Mouse (Mus musculus) layer of hippocampus, postnatal 25 days (tissue): Measurements from ENCODE around the gene Alk. TPM values are rescaled to one million over a fixed set of nuclear protein-coding genes. Genes with fewer than 3 reads are reported as not detected.
"Not testable (repeated sequence)": the region's sequence is repeated elsewhere in the genome, so short reads cannot be mapped to it uniquely, and the experiment has no call there.

Experiments used
- DNase-seq, 2 experiments: peaks; one replicate each; pipeline ENCODE4 v3.0.0; 2022; ENCODE audit warnings: mixed read lengths in 2 of 2, low spot score in 1 of 2; ENCODE audit errors: extremely low spot score in 1 of 2
- total RNA-seq, 2 experiments: library from RNA; stranded (reverse); gene quantifications; 2 replicates each; pipeline ENCODE4 v1.2.3; 2021

Gene Alk
- total RNA-seq, 2 experiments from 2014 or later: 5.8 to 6.1 TPM

GRCm38 (mm10) chr17:72532266-72532665 is 72.2 kb downstream of the Alk start:
- DNase-seq: no peak

GRCm38 (mm10) chr17:72528481-72528880 is 75.9 kb downstream of the Alk start:
- no peak for DNase-seq

DNA sequence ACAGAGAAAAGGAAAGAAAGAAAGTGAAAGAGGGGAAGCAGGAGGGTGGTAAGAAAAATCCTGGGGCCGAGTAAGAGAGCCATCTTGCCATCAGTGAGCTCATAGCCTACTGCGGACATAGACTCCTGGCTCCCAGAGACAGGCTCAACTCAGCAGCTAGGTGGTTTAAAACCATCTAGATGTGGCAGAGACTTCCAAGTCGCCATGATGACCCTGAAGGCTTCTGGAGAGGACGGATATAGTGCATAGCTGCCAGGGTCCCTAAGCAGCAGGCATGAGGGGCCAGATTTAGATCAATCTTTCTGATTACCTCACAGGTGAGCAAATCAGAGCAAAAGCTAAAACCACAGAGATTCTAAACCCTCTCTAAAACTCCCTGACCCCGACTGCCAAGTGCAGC is 76.9 kb downstream of the Alk start:
- no peak for DNase-seq

- no peak for DNase-seq
These were observed 78.1 kb downstream of the Alk start for GRCm38 (mm10) chr17:72526356-72526755.

- no peak for DNase-seq
These were observed 79.6 kb downstream of the Alk start for GRCm38 (mm10) chr17:72524839-72525238.

- DNase-seq: no peak
These were observed 81.4 kb downstream of the Alk start for GRCm38 (mm10) chr17:72523006-72523405.

DNA sequence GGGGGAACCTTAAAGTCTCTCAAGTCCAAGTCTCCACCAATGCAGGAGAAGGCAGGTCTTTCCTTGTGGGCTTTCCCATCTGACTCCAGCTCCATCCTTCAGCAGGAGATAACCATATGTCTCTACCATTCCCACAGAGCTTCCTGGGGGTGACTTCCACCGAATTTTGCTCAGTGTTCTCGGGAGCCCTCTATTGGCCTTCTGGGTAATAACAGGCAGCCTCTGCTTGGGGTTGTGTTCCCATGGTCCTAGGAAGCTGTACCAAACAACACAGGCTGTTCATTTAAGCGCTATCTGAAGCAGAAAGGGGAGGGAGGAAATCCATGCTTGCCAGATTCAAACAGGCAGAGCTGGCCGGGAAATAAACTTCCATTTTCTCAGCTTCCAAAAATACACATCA is 82.0 kb downstream of the Alk start:
- DNase-seq: peak; percentile 61 to 65

DNA sequence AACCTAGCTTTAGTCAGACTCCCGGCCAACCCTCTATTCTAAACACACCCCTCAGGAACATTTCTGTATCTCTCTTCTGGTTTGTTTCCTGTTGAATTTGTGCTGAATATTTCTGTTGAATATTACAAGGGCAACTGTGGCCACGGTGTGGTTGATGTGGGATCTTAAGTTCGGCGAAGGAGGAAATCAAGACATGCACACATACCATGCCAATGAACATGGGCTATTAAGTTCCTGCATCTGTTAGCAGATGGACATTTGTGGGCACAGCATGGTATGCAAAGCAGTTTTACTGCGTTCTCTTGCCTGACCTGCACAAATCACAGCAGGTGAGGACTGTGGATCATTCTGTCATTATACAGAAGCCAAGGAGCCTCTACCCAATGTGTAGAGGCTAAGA is 83.1 kb downstream of the Alk start:
- DNase-seq: no peak

DNA sequence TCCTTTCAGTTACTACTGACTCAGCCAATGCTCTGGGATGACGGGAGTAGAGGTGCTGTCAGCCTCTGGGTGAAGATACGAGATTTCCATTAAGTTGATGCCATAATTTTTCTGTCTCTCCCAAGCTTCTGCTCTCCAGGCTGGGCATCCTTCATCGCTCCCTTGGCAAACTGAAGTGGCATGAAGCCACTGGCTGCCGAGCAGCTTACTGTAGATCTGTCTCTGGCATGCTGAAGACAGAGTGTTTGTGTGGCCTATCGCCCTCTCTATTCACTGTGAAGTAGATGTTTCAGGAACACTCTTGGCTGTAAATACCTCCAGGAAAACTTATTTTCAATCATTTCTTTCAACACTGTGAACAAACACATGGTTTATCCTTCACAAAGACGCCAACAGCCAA is 93.7 kb downstream of the Alk start:
- no peak for DNase-seq

- DNase-seq: no peak
These were observed 95.6 kb downstream of the Alk start for GRCm38 (mm10) chr17:72508678-72509394.

GRCm38 (mm10) chr17:72505213-72505612 is 99.2 kb downstream of the Alk start:
- peak in 1 of 2 experiments; percentile 9 for DNase-seq

- peak in 1 of 2 experiments; percentile 7 for DNase-seq
These were observed 99.8 kb downstream of the Alk start for GRCm38 (mm10) chr17:72504581-72504980.

DNA sequence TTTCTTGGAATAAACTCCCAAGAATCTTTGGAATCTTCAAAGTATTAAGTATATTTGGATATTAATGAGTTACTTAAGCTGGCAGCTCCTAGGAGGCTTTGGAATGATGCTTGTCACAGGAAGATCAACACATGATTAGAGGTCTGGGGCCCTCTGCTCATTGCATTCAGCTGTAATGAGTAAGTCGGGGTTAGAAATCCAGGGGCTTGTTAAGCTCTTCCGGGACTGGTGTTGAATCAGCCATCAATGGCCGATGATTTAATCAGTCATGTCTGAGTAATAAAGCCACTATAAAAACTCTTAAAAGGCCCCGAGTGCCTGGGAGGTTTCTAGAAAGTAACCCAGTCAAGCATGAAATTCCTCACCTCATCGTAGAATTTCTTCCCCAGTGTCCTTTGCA is 109.0 kb downstream of the Alk start:
- DNase-seq: no peak

DNA sequence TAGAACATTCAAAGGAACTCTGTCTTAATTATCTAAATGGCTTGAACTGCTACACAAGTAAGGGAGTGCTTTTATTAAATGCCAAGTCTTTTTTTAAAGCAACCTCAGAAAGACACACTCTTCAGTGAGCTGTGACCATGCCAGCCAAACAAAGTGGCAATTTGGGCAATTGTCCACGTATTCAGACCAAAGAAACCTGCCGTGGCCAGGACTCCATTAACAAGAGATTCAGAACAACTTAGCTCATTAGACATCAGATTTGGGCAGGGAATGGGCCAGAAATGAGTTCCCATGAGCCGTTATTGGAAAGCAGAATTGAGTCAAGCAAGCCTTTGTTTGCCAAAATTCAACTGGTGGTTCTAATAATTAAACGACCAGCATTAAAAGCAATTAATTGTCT is 118.8 kb downstream of the Alk start:
- no peak for DNase-seq

DNA sequence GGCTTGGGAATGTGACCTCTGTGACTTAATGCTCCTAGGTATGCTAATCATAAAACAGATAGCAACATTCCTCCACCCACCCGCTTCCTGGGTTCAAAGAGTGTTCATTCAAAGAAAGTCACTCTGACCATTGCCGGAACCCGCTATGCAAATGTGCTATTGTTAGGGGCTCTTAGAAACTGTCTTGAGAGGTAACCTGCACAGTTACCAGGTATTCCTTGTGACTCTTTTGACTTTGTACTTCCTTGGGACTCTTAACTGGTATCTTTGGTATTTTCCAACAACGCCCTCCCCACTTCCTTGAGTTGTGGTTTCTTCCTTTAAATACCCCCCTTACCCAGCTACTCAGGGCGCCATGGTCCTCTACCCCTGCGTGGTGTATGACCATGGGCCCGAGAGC is 125.2 kb downstream of the Alk start:
- not testable (repeated sequence) for DNase-seq

DNA sequence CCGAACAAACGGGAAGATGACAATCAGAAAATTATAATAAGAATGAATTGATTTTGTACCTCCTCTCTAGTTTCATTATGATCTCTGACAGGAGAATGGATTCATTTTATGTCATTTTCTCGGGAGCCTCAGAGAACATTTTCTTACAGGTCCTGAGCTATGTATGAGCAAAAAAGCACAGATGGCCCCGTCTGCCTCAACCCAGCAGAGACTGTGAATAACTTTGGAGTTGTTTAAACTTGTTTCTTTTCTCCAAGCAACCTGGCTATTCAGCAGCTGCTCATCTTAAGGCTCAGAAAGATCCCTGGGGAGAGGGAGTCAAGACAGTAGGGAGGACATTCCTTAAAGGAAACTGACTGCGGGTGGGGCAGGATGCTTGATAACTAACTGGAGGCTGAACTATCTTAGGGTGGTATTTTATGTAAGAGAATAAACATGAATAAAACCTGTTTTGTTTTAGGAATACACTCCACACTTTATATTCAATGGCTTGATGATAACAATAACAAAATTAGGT is 126.5 kb downstream of the Alk start:
- no peak for DNase-seq

DNA sequence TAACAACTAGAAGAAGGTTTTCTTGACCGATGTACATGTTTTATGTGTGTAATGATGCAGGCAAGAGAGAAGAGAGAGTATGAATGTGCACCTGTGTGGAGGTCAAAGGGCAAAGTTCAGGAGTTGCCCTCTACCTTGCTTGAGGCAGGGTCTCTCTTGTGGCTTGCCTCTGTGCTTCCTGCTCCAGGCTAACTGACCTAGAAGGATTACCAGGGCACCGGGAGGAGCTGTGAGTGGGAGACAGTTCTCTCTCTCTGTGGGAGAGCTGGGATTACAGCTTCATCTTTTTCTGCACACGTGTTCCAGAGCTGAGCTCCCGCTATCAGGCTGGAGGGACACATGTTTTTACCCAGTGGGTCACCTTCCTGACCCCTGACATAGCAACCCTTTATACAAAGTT is 127.5 kb downstream of the Alk start:
- no peak for DNase-seq

DNA sequence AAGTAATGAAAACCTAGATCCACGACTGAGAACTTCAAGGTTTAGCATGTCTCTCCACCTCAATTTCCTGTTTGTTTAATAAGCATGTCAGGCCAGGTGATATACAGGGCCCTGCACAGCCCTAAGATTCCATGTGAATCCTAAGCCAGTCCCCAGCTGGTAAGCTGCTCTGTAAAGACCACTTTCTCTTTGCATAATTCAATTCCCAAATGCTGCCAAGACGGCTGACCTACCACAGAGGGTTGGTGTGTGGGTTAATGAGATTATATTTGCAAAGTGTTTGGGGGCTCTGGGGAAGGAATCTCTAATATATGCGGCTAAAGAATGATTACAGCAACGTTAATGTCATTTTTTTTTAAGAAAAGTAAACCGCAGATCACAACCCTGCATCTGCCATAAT is 130.3 kb downstream of the Alk start:
- DNase-seq: no peak

DNA sequence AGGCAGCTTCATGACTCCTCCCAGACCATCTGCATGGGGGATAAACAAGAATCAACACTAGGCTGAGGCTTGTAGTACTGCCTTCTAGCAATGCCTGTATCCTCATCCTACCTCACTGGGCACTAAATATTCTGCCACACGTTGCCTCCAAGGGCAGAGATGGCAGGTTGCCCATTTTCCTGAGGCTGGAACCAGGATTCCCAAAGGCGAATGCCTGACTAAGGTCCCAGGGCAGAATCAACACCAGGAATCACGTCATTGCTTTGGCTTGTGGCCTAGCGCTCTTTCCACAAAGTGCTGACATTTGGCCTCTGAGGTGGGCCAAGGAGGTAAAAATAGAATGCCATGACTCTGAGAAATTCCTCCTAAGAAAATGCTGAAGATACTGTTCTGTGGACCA is 155.9 kb downstream of the Alk start:
- DNase-seq: no peak

- DNase-seq: no peak
These were observed 158.9 kb downstream of the Alk start for GRCm38 (mm10) chr17:72445204-72446177.

- no peak for DNase-seq
These were observed 187.0 kb downstream of the Alk start for GRCm38 (mm10) chr17:72417451-72417850.
